Mouse (Mus musculus) heart, postnatal 0 days (tissue): ENCODE measurements around the gene Raly. TPM values are rescaled to one million over a fixed set of nuclear protein-coding genes. Genes with fewer than 3 reads are reported as not detected.

Experiments
- ATAC-seq: fragments of 200-750 bp; cut with Nextera tagmentation; 2 replicates; pipeline ENCODE4 v1.8.0; 2017; ENCODE audit warnings: low read depth, moderate number of reproducible peaks, moderate library complexity; ENCODE audit not compliant: insufficient read depth
- DNase-seq: peaks from one replicate; pipeline ENCODE4 v3.0.0-alpha.2; 2016; ENCODE audit warnings: low spot score
- H3K27ac ChIP-seq: fragments of 300-500 bp; sonication (generic); 2 replicates; pipeline ENCODE4 v1.5.1; 2014; ENCODE audit warnings: low read depth, mild to moderate bottlenecking
- H3K27me3 ChIP-seq: fragments of 300-500 bp; sonication (generic); 2 replicates; pipeline ENCODE4 v1.6.1; 2014; ENCODE audit warnings: low read length, mixed read lengths; ENCODE audit not compliant: control insufficient read depth, insufficient read depth
- H3K36me3 ChIP-seq: fragments of 300-500 bp; sonication (generic); replicated peaks from 2 replicates; pipeline ENCODE4 v1.6.1; 2014; ENCODE audit warnings: low read length, mixed read lengths; ENCODE audit not compliant: control insufficient read depth, insufficient read depth
- H3K4me1 ChIP-seq: fragments of 300-500 bp; sonication (generic); 2 replicates; pipeline ENCODE4 v1.6.1; 2014; ENCODE audit warnings: antibody characterized with exemption; ENCODE audit not compliant: control insufficient read depth, insufficient read depth
- H3K4me2 ChIP-seq: fragments of 300-500 bp; sonication (generic); 2 replicates; pipeline ENCODE4 v1.6.1; 2014; ENCODE audit warnings: low read depth, mild to moderate bottlenecking, low read length, moderate library complexity
- H3K4me3 ChIP-seq: fragments of 300-500 bp; sonication (generic); 2 replicates; pipeline ENCODE4 v1.5.1; 2014; ENCODE audit warnings: low read depth, low read length
- H3K9ac ChIP-seq: fragments of 300-500 bp; sonication (generic); replicated peaks from 2 replicates; pipeline ENCODE4 v1.6.1; 2014; ENCODE audit warnings: low read depth, low read length, mixed read lengths
- H3K9me3 ChIP-seq: fragments of 300-500 bp; sonication (generic); replicated peaks from 2 replicates; pipeline ENCODE4 v1.6.1; 2016; ENCODE audit warnings: low read length; ENCODE audit not compliant: control insufficient read depth
- CTCF ChIP-seq: IDR thresholded peaks from 2 replicates; pipeline ENCODE4 v1.5.1; 2016; ENCODE audit warnings: antibody characterized with exemption, control low read depth, low read depth
- EP300 ChIP-seq: IDR thresholded peaks from 2 replicates; pipeline ENCODE4 v1.6.1; 2016; ENCODE audit warnings: antibody characterized with exemption, low read depth
- WGBS: fragments of 180-500 bp; shearing (Covaris S2); extraction: QIAGEN DNeasy Blood & Tissue Kit; methylation state at CpG from one replicate; pipeline ENCODE4 v1.1.7; 2014; 5-methylcytosine and 5-hydroxymethylcytosine counted together
- polyA plus RNA-seq: library from polyadenylated mRNA; unstranded; fragments of >200 nt; fragmentation: Nextera tagmentation; extraction: Ambion mirVana; gene quantifications from 2 replicates; pipeline ENCODE4 v1.2.1, GENCODE M21; 2015
- total RNA-seq: library from RNA; depleted of rRNA; stranded (reverse); fragments of >200 nt; gene quantifications from 2 replicates; pipeline ENCODE4 v1.2.3, GENCODE M21; 2014; ENCODE audit warnings: low replicate concordance

Gene Raly
- total and polyA plus RNA-seq, 2 experiments from 2014 or later, result 21.7 to 266 TPM

GRCm38 (mm10) chr2:154826054-154826538 is 35.2 kb downstream of the Raly start:
- H3K4me1 ChIP-seq, result peaks cover 10% of the 10 kb centered on the region
- H3K9me3 ChIP-seq, result no peaks in the 10 kb centered on the region
- H3K4me3 ChIP-seq, result no peak overlapping the region
- no peak for DNase-seq
- no peak overlapping the region for H3K4me2 ChIP-seq
- no peak overlapping the region for H3K9ac ChIP-seq
- ATAC-seq, result no peak
- no peaks in the 10 kb centered on the region for H3K27me3 ChIP-seq
- no peaks in the 10 kb centered on the region; the same call in 1 of the 2 replicates for H3K36me3 ChIP-seq
- no peak overlapping the region for H3K27ac ChIP-seq
- WGBS, result 72% methylated on average over 1 of the region's 1 CpGs
- TF ChIP-seq CTCF (no peak), EP300 (no peak)

GRCm38 (mm10) chr2:154827521-154827920 is 36.6 kb downstream of the Raly start:
- H3K4me1 ChIP-seq, result no peaks in the 10 kb centered on the region; the same call in 1 of the 2 replicates
- H3K36me3 ChIP-seq, result no peaks in the 10 kb centered on the region; the same call in 1 of the 2 replicates
- ATAC-seq (no peak), DNase-seq (no peak)
- no peak overlapping the region for H3K4me3 ChIP-seq
- no peak overlapping the region for H3K27ac ChIP-seq
- H3K27me3 ChIP-seq, result no peaks in the 10 kb centered on the region
- TF ChIP-seq CTCF, result no peak
- TF ChIP-seq EP300, result no peak
- no peak overlapping the region for H3K9ac ChIP-seq
- WGBS, result 83% methylated on average over 4 of the region's 4 CpGs
- H3K9me3 ChIP-seq, result no peaks in the 10 kb centered on the region
- H3K4me2 ChIP-seq, result no peak overlapping the region

- DNase-seq (no peak), ATAC-seq (no peak)
- no peak overlapping the region for H3K4me3 ChIP-seq
- no peaks in the 10 kb centered on the region for H3K36me3 ChIP-seq
- no peaks in the 10 kb centered on the region for H3K27me3 ChIP-seq
- H3K4me2 ChIP-seq, result no peak overlapping the region
- 46% methylated on average over 4 of the region's 4 CpGs for WGBS
- H3K9me3 ChIP-seq, result no peaks in the 10 kb centered on the region
- no peak overlapping the region for H3K27ac ChIP-seq
- H3K4me1 ChIP-seq, result peaks cover 3% of the 10 kb centered on the region; the same call in 1 of the 2 replicates
- no peak overlapping the region for H3K9ac ChIP-seq
- TF ChIP-seq EP300 (no peak), CTCF (no peak)
Observed at GRCm38 (mm10) chr2:154832471-154832870, 41.6 kb downstream of the Raly start.

- H3K27ac ChIP-seq, result no peak overlapping the region
- no peak overlapping the region for H3K9ac ChIP-seq
- H3K4me2 ChIP-seq, result no peak overlapping the region
- peaks cover 3% of the 10 kb centered on the region; the same call in 1 of the 2 replicates for H3K4me1 ChIP-seq
- no peak for ATAC-seq
- no peaks in the 10 kb centered on the region for H3K27me3 ChIP-seq
- 92% methylated on average over 6 of the region's 6 CpGs for WGBS
- no peak for DNase-seq
- TF ChIP-seq CTCF (no peak), EP300 (no peak)
- H3K4me3 ChIP-seq, result no peak overlapping the region
- H3K9me3 ChIP-seq, result 0 out of 2 replicates have a peak, but pooled peaks cover 5% of the 10 kb centered on the region
- no peaks in the 10 kb centered on the region for H3K36me3 ChIP-seq
Observed at GRCm38 (mm10) chr2:154834149-154834865, 43.4 kb downstream of the Raly start.

GRCm38 (mm10) chr2:154836537-154836936 is 45.6 kb downstream of the Raly start:
- 81% methylated on average over 2 of the region's 2 CpGs for WGBS
- no peak overlapping the region for H3K4me2 ChIP-seq

More at GRCm38 (mm10) chr2:154836537-154836936, 45.6 kb downstream of the Raly start:
- H3K27me3 ChIP-seq, result no peaks in the 10 kb centered on the region
- H3K27ac ChIP-seq, result no peak overlapping the region
- no peaks in the 10 kb centered on the region for H3K36me3 ChIP-seq
- H3K9me3 ChIP-seq, result 0 out of 2 replicates have a peak, but pooled peaks cover 9% of the 10 kb centered on the region
- TF ChIP-seq EP300 (no peak), CTCF (no peak)
- no peak for DNase-seq
- no peak overlapping the region for H3K9ac ChIP-seq
- peaks cover 3% of the 10 kb centered on the region; the same call in 1 of the 2 replicates for H3K4me1 ChIP-seq
- no peak overlapping the region for H3K4me3 ChIP-seq
- ATAC-seq, result no peak
